ENCODE assay signal across 8 mouse cellular contexts in genomic region chr17:66451143-66451542, GRCm38 (mm10). TPM values are rescaled to one million over a fixed set of nuclear protein-coding genes. Genes with fewer than 3 reads are reported as not detected.
A peak's percentile ranks its signal among the peaks of the same experiment; 100 is the strongest.
DNase-seq lines count a peak whose midpoint lies in the region; ATAC-seq and TF ChIP-seq lines count a peak whose summit lies in the region.

No protein-coding gene starts in this region.

- peak; percentile 95 for DNase-seq in MN1 (ENCODE audit: low spot score)
- DNase-seq in cerebellum, adult 2 months = peak; percentile 90 to 94
- peak; percentile 92 for DNase-seq in forelimb bud, embryonic 11.5 days (ENCODE audit: low read depth, low spot score)
- DNase-seq in heart, postnatal 4 days = peak; percentile 92
- peak; percentile 88 for DNase-seq in layer of hippocampus, adult 11-12 months (ENCODE audit: low spot score)
- DNase-seq in ovary, postnatal 14 days (ENCODE audit: low spot score) = peak; percentile 75
- peak; percentile 66 for DNase-seq in thymus, postnatal 25 days

- 0 out of 2 replicates have a peak overlapping the region, but pooled peaks have one; percentile 81 for H3K9ac ChIP-seq in lung, embryonic 15.5 days

- H3K27ac ChIP-seq in cerebellum, adult 2 months (ENCODE audit: insufficient read depth, low read length) = peak overlapping the region; percentile 89; the same call in 1 of the 2 replicates
- no peak overlapping the region for H3K27ac ChIP-seq in lung, embryonic 15.5 days

- H3K4me1 ChIP-seq in cerebellum, adult 2 months (ENCODE audit: control insufficient read depth, insufficient read depth, low read length) = no peaks in the 10 kb centered on the region
- H3K4me1 ChIP-seq in lung, embryonic 15.5 days = peaks cover 35% of the 10 kb centered on the region

- TF ChIP-seq POLR2A in cerebellum, adult 2 months (IDR thresholded peaks at IDR 0.05; ENCODE audit: borderline replicate concordance, insufficient read depth, low read length) = no peak

- no peaks in the 10 kb centered on the region for H3K27me3 ChIP-seq in cerebellum, adult 2 months (ENCODE audit: control insufficient read depth, insufficient read depth, low read length)
- peaks cover 30% of the 10 kb centered on the region for H3K27me3 ChIP-seq in lung, embryonic 15.5 days

- ATAC-seq in lung, embryonic 15.5 days (ENCODE audit: borderline replicate concordance, extremely low read depth, low FRiP score, low TSS enrichment) = no peak

- H3K9me3 ChIP-seq in lung, embryonic 15.5 days = no peaks in the 10 kb centered on the region

- H3K36me3 ChIP-seq in lung, embryonic 15.5 days = no peaks in the 10 kb centered on the region

- peak overlapping the region; percentile 98 for H3K4me2 ChIP-seq in lung, embryonic 15.5 days

- H3K4me3 ChIP-seq in cerebellum, adult 2 months (replicated peaks; ENCODE audit: insufficient read depth, low read depth, low read length) = peak overlapping the region; percentile 92
- peak overlapping the region; percentile 85 for H3K4me3 ChIP-seq in lung, embryonic 15.5 days

- WGBS in cerebellum, adult 2 months = under 1% methylated on average over 11 of the region's 11 CpGs
- 2% methylated on average over 11 of the region's 11 CpGs for WGBS in lung, embryonic 15.5 days

- TF ChIP-seq CTCF in cerebellum, adult 2 months (IDR thresholded peaks at IDR 0.05; ENCODE audit: borderline replicate concordance, insufficient read depth, low read depth, low read length) = peak; percentile 87

RNA-seq across cellular contexts. Expression of gene Mtcl1, which starts 1.6 kb away (rescaled TPM):
- polyA plus RNA-seq in cerebellum, adult 2 months (2012; rRNA removed) = 106 and 115 TPM in 2 replicates
- 1 to 10 TPM; 4.9 to 5.4 TPM for total RNA-seq in heart, postnatal 4 days (2021)
- 7.9 and 10.4 TPM in 2 replicates for polyA plus RNA-seq in lung, embryonic 15.5 days (2015; fragmentation: Nextera tagmentation; extraction: Ambion mirVana)
